Mouse (Mus musculus) cerebellum, adult 2 months (tissue): Measurements from ENCODE around the gene Ank2. TPM values are rescaled to one million over a fixed set of nuclear protein-coding genes. Genes with fewer than 3 reads are reported as not detected.

Experiments used
- DNase-seq, 2 experiments: peaks; one replicate each; pipeline ENCODE4 v3.0.0; 2021
- H3K27ac ChIP-seq: fragments of 200-500 bp; 2 replicates; pipeline ENCODE4 v1.5.1; 2012; ENCODE audit warnings: low read length, control low read depth, inconsistent platforms; ENCODE audit not compliant: insufficient read depth
- H3K27me3 ChIP-seq: fragments of 200-500 bp; 2 replicates; pipeline ENCODE4 v1.6.1; 2012; ENCODE audit warnings: inconsistent platforms, mild to moderate bottlenecking, low read length, moderate library complexity; ENCODE audit not compliant: control insufficient read depth, insufficient read depth
- H3K4me1 ChIP-seq: fragments of 200-500 bp; 2 replicates; pipeline ENCODE4 v1.6.1; 2011; ENCODE audit warnings: low read length; ENCODE audit not compliant: control insufficient read depth, insufficient read depth
- H3K4me3 ChIP-seq: fragments of 200-500 bp; replicated peaks from 2 replicates; pipeline ENCODE3; 2011; ENCODE audit warnings: mild to moderate bottlenecking, low read depth, low read length, control low read depth; ENCODE audit not compliant: insufficient read depth
- CTCF ChIP-seq: fragments of 200-500 bp; IDR thresholded peaks from 2 replicates; pipeline ENCODE4 v1.5.1; 2011; ENCODE audit warnings: low read depth, mild to moderate bottlenecking, control low read depth, low read length, moderate library complexity, borderline replicate concordance; ENCODE audit not compliant: insufficient read depth
- POLR2A ChIP-seq: fragments of 200-500 bp; IDR thresholded peaks from 2 replicates; pipeline ENCODE4 v1.6.1; 2011; ENCODE audit warnings: low read length, control low read depth, borderline replicate concordance; ENCODE audit not compliant: insufficient read depth
- WGBS: fragments of 180-500 bp; shearing (Covaris S2); methylation state at CpG from one replicate; pipeline ENCODE4 v1.1.7; 2018; 5-methylcytosine and 5-hydroxymethylcytosine counted together
- polyA plus RNA-seq: library from polyadenylated mRNA; depleted of rRNA; stranded (reverse); fragments of >200 nt; gene quantifications from 2 replicates; pipeline ENCODE4 v1.2.3, GENCODE M21; 2012

Ank2 gene
- polyA plus RNA-seq, 1 experiment = 457 TPM

- Histone ChIP-seq H3K27me3 (no peaks in the 10 kb centered on the region), H3K27ac (no peak overlapping the region), H3K4me1 (peaks cover 8% of the 10 kb centered on the region), H3K4me3 (no peak overlapping the region)
- 42% methylated on average over 1 of the region's 1 CpGs for WGBS
- TF ChIP-seq POLR2A = no peak
- TF ChIP-seq CTCF = no peak
- DNase-seq = no peak
Measured at GRCm38 (mm10) chr3:127129750-127130149, 369.4 kb downstream of the Ank2 start.

GRCm38 (mm10) chr3:127127611-127128010, 371.5 kb downstream of the Ank2 start:
- peaks cover 23% of the 10 kb centered on the region for H3K4me1 ChIP-seq
- no peak for TF ChIP-seq CTCF
- H3K4me3 ChIP-seq = no peak overlapping the region
- no peak for DNase-seq
- H3K27me3 ChIP-seq = no peaks in the 10 kb centered on the region
- WGBS = 71% methylated on average over 1 of the region's 1 CpGs
- H3K27ac ChIP-seq = no peak overlapping the region

GRCm38 (mm10) chr3:127126220-127126619, 372.9 kb downstream of the Ank2 start:
- no peak for DNase-seq
- Histone ChIP-seq H3K4me1 (peaks cover 26% of the 10 kb centered on the region), H3K27ac (no peak overlapping the region), H3K4me3 (no peak overlapping the region), H3K27me3 (no peaks in the 10 kb centered on the region)
- WGBS = 38% methylated on average over 3 of the region's 3 CpGs
- no peak for TF ChIP-seq POLR2A
- TF ChIP-seq CTCF = no peak

GRCm38 (mm10) chr3:127124375-127124993, 374.7 kb downstream of the Ank2 start:
- WGBS = 22% methylated on average over 10 of the region's 10 CpGs
- Histone ChIP-seq H3K27ac (0 out of 2 replicates have a peak overlapping the region, but pooled peaks have one; percentile 8), H3K4me1 (peaks cover 22% of the 10 kb centered on the region)

DNA sequence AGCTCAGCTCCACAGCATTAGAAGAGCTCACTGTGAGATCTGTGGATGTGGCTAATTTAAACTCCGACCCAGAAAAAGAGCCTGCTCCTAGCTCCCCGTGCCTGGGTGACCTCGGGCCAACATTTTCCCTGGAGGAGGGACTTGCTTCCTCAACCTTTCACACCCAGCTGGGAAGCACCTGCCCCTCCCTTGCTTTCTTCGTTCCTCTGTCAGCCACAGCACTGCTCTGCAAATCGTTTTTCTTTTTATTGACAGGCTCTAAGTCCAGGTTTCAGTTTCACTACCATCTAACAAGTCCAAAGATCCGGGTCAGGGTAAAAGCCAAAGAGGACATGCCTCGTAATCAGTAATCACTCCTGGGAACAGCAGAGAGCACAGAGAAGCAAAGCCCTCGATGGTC, 375.8 kb downstream of the Ank2 start:
- WGBS = 21% methylated on average over 8 of the region's 8 CpGs

More at GRCm38 (mm10) chr3:127124375-127124993, 374.7 kb downstream of the Ank2 start:
- DNase-seq = no peak
- Histone ChIP-seq H3K4me3 (no peak overlapping the region), H3K27me3 (no peaks in the 10 kb centered on the region)
- TF ChIP-seq CTCF = no peak
- no peak for TF ChIP-seq POLR2A

GRCm38 (mm10) chr3:127118777-127119176, 380.4 kb downstream of the Ank2 start:
- no peak for TF ChIP-seq CTCF
- no peak for TF ChIP-seq POLR2A
- no peak for DNase-seq
- WGBS = 44% methylated on average over 4 of the region's 4 CpGs
- Histone ChIP-seq H3K4me1 (peaks cover 33% of the 10 kb centered on the region; the same call in 1 of the 2 replicates), H3K27me3 (no peaks in the 10 kb centered on the region), H3K27ac (no peak overlapping the region), H3K4me3 (no peak overlapping the region)

More for the DNA sequence above, 375.8 kb downstream of the Ank2 start:
- peak overlapping the region; percentile 11; the same call in 1 of the 2 replicates for H3K27ac ChIP-seq
- DNase-seq = no peak
- H3K4me1 ChIP-seq = peaks cover 25% of the 10 kb centered on the region
- H3K4me3 ChIP-seq = no peak overlapping the region
- TF ChIP-seq CTCF = no peak
- TF ChIP-seq POLR2A = no peak
- no peaks in the 10 kb centered on the region for H3K27me3 ChIP-seq

GRCm38 (mm10) chr3:127116226-127116625, 382.9 kb downstream of the Ank2 start:
- no peaks in the 10 kb centered on the region for H3K27me3 ChIP-seq
- no peak overlapping the region for H3K4me3 ChIP-seq
- 15% methylated on average over 6 of the region's 6 CpGs for WGBS
- H3K4me1 ChIP-seq = peaks cover 31% of the 10 kb centered on the region; the same call in 1 of the 2 replicates
- peak; percentile 58 to 80 for DNase-seq
- TF ChIP-seq POLR2A (no peak), CTCF (no peak)
- H3K27ac ChIP-seq = 0 out of 2 replicates have a peak overlapping the region, but pooled peaks have one; percentile 55

- Histone ChIP-seq H3K27me3 (no peaks in the 10 kb centered on the region), H3K4me1 (peaks cover 47% of the 10 kb centered on the region), H3K27ac (no peak overlapping the region), H3K4me3 (no peak overlapping the region)
- no peak for DNase-seq
- WGBS = 54% methylated on average over 7 of the region's 7 CpGs
- no peak for TF ChIP-seq POLR2A
- no peak for TF ChIP-seq CTCF
Measured at GRCm38 (mm10) chr3:127113238-127113637, 385.9 kb downstream of the Ank2 start.
